Mouse (Mus musculus) ES-E14 (cell line): ENCODE data around the gene Iqcd.

Experiments
- CHD2 ChIP-seq: IDR thresholded peaks from 2 replicates; pipeline ENCODE4 v1.6.1; 2014; ENCODE audit warnings: mild to moderate bottlenecking, low read depth, low read length, inconsistent platforms
- HCFC1 ChIP-seq: IDR thresholded peaks from 2 replicates; pipeline ENCODE4 v1.6.1; 2012; ENCODE audit warnings: low read length, inconsistent platforms, borderline replicate concordance; ENCODE audit not compliant: insufficient read depth
- MAFK ChIP-seq: IDR thresholded peaks from 2 replicates; pipeline ENCODE4 v1.6.1; 2014; ENCODE audit warnings: mild to moderate bottlenecking, low read depth, low read length, inconsistent platforms; ENCODE audit not compliant: insufficient read depth
- ZC3H11A ChIP-seq: IDR thresholded peaks from 2 replicates; pipeline ENCODE4 v1.6.1; 2012; ENCODE audit warnings: low read depth, mild to moderate bottlenecking, inconsistent platforms, low read length, borderline replicate concordance
- ZNF384 ChIP-seq: IDR thresholded peaks from 2 replicates; pipeline ENCODE4 v1.6.1; 2012; ENCODE audit warnings: low read depth, low read length, inconsistent platforms

GRCm38 (mm10) chr5:120604839-120605238 lies 16.0 kb downstream of the Iqcd start:
- no peak for TF ChIP-seq MAFK
- no peak for TF ChIP-seq CHD2
- no peak for TF ChIP-seq ZNF384
- no peak for TF ChIP-seq HCFC1
- TF ChIP-seq ZC3H11A: no peak
